Mouse (Mus musculus) adrenal gland, postnatal 36 days (tissue): ENCODE data around the gene Nek8. TPM values are rescaled to one million over a fixed set of nuclear protein-coding genes. Genes with fewer than 3 reads are reported as not detected.
"Not testable (repeated sequence)": the region's sequence is repeated elsewhere in the genome, so short reads cannot be mapped to it uniquely, and the experiment has no call there.

Experiments used
- DNase-seq, 2 experiments: peaks; one replicate each; pipeline ENCODE4 v3.0.0; 2021; ENCODE audit warnings: mixed read lengths in 1 of 2
- microRNA-seq: library from miRNA; unstranded; fragments of <30 nt; microRNA quantifications from one replicate; pipeline ENCODE4 v1.2.0, GENCODE M21; 2021
- total RNA-seq, 2 experiments: library from RNA; stranded (reverse); gene quantifications; 2 replicates each; pipeline ENCODE4 v1.2.3; 2021

Nek8 gene
- total RNA-seq, 2 experiments from 2014 or later: 10.5 to 11.3 TPM

DNA sequence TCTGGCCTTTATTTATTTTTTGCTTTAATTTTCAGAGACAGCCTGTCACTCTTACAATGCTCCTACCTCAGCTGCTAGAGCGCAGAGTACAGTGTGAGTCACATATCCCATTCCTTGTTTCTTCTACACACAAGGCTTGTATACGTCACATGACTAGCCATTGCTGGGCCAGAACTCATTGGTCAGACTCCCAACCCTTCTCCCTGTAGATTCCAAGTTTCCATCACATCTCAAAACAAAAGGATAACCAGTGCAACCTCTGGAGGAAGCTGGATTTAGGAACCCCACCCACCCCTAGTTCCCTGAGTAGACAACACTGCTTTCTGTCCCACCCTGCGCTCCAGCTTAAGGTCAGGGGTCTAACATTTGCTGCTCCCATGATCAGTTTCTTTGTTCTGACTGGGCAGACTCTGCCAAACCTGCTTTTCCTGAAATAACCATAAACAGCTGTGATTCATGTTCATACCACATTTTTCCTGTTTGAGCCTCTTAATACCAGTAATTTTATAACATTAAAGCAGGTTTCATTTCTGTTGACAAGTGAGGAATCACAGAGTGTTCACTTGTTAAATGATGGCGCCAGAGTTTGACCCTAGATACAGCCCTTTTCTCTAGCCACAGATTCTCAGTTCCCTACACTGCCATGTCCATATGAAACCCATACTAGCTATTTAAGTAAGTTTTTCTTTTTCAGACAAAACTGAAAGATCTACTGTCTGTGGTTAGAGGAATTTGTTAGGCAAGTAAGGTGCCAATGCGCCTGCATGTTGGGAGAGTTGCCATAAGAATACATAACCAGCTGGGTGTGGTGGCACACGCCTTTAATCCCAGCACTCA is 29.6 kb downstream of the Nek8 start:
- no peak for DNase-seq

DNA sequence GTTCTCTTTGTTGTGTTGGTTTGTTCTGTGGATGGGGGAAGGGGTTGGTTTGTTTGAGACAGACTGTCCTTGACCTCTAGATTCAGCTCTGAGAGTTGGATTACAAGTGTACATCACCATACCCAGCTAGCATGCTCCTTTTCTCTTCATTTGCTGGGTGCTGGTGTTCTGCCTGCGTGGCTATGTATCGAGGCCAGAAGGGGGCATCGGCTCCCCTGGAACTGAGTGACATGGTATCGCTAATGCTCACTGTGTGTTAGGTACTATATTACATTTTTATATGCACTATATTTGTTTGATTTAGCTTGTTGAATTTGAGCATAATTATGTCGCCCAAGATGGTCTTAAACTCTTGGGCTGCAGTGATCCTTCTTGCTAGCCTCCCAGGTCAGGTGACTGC is 30.3 kb downstream of the Nek8 start:
- DNase-seq: no peak

DNA sequence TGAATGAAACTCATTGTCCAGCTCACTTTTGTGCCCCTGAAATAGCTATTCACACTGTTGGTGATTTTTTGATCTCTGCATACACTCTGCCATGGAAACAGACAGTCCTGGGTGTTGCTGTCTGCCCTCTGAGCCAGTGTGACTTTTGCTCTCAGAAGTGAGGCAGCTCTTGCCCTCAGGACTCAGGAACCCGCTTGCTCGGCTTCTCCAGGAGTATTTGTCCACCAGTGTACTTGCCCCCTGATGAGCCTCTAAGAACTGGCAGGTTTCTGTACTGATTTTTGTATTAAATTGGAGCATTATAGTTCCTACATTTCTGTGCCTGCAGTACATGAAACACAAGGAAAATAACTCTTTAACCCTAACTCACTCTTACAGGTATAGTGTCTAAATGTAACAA is 33.0 kb downstream of the Nek8 start:
- DNase-seq: no peak

DNA sequence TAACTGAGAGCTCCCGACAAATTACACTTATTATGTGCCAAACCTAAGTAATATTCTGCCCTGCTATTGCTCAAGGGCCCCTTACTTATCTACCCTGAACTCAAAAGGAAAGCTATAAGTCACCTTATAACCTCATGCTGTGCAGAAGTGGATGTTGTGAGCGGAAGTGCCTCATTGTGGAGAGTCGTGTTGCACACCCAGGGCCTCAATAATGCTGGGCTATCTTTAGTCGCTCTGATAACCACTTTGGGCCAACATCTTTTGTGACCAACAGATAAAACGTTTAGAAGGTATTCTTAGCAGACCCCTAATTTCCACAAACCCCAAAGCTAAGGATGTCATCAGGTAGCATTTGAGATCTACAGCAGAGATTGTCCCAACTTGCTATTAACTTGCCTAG is 35.8 kb downstream of the Nek8 start:
- no peak for DNase-seq

DNA sequence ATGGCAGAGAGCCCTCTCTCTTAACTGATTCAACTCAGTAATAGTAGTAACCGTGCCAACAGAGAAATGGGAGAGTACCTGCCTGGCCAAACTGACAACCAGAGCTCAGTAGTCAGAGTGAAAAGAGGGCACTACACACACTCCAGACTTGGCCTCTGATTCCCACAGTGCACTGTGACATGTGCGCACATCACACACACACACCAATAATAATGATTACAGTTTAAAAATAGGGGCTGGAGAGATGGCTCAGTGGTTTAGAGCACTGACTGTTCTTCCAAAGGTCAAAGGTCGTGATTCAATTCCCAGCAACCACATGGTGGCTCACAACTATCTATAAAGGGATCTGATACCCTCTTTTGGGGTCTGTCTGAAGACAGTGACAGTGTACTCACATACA is 38.5 kb downstream of the Nek8 start:
- no peak for DNase-seq

DNA sequence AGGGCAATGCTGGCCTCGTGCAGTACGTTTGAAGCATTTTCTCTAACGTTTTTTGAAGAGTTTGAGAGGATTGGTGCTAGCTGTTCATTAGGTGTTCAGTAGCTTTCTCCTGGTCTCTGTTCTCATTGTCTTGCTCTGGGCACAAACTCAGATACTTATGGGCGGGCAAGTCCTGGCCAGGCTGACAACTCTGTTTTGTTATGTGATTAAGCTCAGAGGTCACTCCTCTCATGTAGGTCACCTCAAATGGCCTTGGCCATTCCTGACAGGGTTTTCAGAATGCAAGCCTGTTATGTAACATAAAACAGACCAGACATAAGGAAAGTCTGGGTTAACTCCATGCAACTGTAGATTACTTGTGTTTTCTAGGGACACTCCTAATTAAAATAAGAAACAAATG is 38.9 kb downstream of the Nek8 start:
- DNase-seq: peak; percentile 42 to 51

DNA sequence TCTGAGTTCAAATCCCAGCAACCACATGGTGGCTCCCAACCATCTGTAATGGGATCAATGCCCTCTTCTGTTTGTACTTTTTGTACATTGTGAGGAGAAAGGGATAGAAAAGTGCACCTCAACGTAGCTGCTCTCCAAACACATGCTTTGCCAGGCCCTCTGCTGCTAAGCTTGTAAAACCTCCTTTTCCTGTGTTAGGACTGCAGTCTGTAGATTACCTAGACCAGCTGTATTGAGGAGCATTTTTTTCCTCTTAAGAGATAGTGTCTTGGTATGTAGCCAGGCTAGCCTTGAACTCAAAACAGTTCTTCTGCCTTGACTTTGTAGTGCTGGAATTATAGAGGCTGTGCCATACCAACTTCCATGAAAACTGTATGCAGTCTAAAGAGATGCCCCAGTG is 40.3 kb downstream of the Nek8 start:
- DNase-seq: no peak

DNA sequence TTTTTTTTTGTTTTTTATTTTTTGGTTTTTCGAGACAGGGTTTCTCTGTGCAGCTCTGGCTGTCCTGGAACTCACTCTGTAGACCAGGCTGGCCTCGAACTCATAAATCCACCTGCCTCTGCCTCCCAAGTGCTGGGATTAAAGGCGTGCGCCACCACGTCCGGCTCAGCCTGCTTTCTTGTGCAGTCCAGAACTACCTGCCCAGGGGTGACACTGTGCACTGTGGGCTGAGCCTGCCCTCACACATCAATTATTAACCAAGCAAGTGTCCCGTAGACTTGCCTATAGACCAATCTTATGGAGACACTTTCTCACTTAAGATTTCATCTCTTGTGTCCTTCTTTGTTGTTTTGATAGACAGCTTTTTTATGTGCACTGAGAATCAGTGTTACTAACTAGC is 41.2 kb downstream of the Nek8 start:
- not testable (repeated sequence) for DNase-seq

DNA sequence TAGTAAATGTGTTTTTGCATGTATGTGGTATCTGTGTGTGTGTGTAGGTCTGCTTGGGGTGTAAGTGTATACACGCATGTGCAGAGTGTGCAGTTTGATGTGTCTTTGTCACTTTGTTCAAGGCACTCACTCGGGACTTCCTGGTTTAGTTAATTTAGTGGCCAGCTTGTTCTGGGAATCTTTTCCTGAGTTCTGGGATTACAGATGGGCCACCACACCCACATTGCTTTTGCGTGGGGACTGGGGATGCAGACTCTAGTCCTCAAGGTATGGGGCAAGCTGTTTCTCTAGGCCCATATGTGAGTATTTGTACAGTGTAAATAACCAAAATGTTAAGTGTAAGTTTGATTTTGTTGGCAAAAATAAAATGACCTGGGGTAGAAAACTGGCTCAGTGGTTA is 42.1 kb downstream of the Nek8 start:
- DNase-seq: no peak

DNA sequence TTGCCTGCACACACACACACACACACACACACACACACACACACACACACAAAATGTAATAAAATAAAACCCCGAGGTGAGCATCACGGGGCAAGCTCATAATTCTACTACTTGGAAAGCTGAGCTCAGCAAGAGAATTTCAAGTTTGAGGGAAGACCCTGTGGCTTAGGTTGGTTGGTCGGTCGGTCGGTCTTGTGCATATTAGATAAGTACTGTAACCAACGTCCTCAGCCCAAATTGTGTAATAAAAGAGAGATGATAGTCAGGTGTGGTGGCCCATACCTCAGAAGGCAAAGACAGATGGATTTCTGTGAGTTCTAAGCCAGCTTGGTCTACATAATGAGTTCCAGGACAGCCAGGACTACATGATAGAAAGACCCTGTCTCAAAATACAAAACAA is 42.6 kb downstream of the Nek8 start:
- no peak for DNase-seq

DNA sequence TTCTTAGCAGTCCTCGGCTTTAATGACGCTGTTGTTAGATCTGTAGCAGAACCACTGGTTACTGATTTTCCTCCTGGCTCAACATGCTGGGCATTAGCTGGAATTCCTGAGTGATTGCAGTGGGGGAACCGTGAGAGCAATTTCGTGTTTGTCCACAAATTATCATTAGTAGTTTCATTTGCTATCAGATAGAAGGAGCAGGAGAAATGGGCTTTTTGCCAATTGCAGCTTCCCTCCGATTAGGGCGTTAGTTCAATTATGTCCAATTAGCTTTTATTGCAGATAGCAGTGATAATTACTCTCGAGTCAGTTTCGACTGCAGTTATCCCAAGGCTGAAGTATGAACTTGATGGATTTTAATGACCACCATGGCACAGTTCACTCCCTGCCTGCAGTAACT is 47.0 kb downstream of the Nek8 start:
- no peak for DNase-seq

DNA sequence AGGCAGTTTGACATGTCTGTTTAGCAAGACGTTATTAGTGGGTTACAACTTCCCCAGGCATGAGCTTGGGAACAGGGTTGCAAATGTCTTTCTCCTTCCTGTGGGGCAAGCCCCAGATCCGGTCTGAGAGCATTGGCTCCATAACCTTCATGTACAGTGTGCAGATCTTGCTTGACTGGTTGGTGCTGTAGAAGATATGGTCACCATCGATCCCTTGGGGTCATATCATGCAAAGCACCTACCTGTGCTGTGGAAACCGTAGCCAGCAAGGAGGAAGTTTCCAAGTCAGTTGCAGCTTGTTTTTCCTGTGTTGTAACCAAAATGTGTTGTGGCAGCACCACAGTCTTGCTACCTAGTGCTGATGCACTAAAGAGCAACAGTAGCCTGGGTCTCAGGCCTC is 49.7 kb downstream of the Nek8 start:
- DNase-seq: no peak

DNA sequence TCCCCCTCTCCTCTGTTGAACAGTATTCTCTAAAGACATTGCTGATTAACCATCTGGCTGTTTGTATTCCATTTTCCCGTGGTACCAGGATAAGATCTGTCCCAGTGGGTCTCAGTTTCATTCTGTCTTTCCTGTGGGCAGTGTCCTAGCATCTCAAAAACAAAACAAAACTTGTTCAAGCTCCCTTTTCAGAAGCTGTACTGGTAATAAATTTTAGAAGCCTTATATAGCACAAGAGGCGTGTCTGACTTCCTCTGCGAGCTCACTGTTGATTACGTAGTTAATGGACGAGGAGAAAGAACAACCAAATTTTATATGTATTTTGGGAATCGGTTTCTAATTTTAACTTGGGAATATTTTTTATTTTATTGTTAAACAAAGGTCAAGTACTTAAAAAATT is 50.8 kb downstream of the Nek8 start:
- no peak for DNase-seq

DNA sequence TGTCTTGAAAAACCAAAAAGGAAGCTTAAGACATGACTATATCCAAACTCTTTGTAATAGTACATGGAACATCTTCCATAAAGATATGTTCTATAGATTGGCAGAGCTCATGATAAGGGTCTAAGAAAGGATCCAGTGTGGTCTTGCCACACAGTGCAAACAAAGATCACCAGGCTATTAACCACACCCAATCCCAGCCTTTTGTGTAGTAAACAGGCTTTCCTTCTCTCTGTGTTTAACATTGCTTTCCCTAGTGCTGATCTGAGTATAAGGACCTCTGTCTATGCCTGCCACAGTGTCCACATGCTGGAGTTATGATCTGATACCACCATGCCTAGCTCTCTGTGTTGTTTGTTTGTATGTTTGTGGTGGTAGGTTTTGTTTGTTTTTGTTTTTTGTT is 52.7 kb downstream of the Nek8 start:
- no peak for DNase-seq

DNA sequence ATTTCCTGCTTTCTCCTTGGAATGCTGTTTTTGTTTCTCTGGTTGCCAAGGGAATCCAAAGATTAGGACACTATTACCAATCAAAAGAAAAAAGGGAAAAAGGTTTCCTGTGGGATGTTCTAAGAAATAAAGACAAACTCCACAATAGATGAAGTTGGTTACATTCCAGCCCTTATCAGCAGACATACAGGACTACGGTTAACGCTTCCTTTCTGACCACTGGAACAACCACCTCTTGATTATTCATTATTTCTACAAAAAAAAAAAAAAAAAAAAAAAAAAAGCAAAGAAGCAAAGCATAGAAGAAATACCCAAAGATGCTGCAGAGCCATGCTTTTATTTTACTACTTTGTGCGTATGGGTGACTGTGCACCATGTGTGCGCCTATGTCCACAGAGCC is 53.7 kb downstream of the Nek8 start:
- DNase-seq: no peak

DNA sequence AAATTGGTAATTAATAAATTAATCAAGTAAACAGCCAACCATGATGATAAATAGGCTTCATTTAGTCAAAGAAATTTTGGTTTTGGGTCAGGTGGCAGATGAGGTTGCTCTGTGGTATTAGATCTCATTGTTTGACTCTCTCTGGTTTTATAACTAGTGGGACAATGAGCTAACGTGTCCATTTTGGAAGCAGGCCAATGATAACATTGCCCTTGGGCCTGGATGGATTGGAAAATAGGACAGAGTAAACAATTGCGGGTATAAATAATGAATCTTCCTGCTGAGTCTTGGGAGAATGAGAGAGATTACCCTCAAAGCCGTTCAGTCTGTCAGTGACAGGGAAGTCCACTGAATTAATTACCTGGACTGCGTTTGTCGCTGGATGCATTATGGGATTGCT is 55.3 kb downstream of the Nek8 start:
- DNase-seq: peak; percentile 58 to 63

DNA sequence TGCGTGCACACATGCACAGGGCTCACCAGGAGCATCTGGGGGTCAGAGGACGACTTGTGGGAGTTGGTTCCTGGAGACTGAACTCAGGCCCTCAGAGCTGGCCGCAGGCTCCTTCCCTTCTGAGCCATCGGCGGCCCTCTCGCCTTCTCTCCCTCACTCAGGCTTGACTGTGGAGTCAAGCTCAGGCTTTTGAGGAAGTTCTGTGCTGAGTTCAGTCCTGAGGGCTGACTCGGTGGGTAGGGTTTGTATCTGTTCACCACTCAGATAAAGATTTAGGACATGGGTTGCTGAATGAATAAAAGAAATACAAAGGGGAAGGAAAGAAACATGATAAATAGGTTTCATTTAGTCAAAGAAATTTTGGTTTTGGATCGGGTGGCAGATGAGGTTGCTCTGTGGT is 56.6 kb downstream of the Nek8 start:
- DNase-seq: no peak

DNA sequence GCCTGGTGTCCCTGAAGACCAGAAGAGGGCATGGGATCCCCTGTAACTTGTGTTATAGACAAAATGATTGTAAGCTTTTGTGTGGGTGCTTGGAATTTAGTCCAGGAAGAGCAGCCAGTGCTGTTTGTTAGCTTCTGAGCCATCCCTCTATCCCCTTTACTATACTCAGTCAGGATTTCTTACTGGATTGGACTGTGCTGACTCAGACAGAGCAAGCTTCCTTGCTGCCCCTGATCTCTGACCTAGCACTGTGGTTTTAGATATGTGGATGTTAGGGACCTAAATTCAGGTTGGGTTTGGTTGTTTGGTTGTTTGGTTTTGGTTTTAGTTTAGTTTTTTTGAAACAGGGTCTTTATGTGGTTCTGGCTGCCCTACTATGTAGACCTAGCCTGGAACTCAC is 58.0 kb downstream of the Nek8 start:
- peak in 1 of 2 experiments; percentile 19 for DNase-seq

DNA sequence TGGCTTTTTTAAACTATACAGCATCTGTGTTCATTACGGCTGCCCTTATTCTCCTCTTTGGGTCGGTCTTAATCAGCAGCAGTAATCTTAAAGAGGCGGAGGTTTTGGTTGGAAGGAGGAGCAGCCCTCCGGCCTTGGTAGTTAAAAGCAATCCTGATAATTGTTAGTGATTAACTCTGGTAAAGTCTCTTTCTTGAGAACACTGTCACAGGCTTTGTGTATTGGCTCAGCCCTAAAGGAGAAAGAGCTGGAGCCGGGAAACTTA is 60.4 kb downstream of the Nek8 start:
- no peak for DNase-seq

Small RNA genes within 50 kb of the gene (microRNA-seq; reads per million reads assigned to microRNA genes)
- gene Mir7653: 0.75 reads per million

Other genes with a start within 250 kb of the Nek8 start
- 1 to 10 TPM; 1.7 to 1.9 TPM for gene Sez6, start 245.9 kb downstream of the Nek8 start, total RNA-seq
- gene Phf12, start 193.9 kb downstream of the Nek8 start, total RNA-seq: 10 to 100 TPM; 46.6 to 50.8 TPM
- gene Dhrs13, start 144.4 kb downstream of the Nek8 start, total RNA-seq: 10 to 100 TPM; 12.1 to 15.2 TPM
- gene Flot2, start 138.7 kb downstream of the Nek8 start, total RNA-seq: 10 to 100 TPM; 71.4 to 98.4 TPM
- 10 to 100 TPM; 30.0 to 33.6 TPM for gene Eral1, start 96.3 kb downstream of the Nek8 start, total RNA-seq
- gene Fam222b, start 82.0 kb downstream of the Nek8 start, total RNA-seq: 10 to 100 TPM; 16.9 to 20.3 TPM
- 10 to 100 TPM; 24.8 to 38.0 TPM for gene Traf4, start 11.1 kb downstream of the Nek8 start, total RNA-seq
- 10 to 100 TPM; 41.5 to 88.1 TPM for gene Tlcd1, start within 50 bp of the Nek8 start, total RNA-seq
- gene Rpl23a, start 6.9 kb upstream of the Nek8 start, total RNA-seq: 1,000 to 10,000 TPM; 1,640 to 1,911 TPM
- 10 to 100 TPM; 85.9 to 89.9 TPM for gene Rab34, start 11.8 kb upstream of the Nek8 start, total RNA-seq
- gene Proca1, start 16.7 kb upstream of the Nek8 start, total RNA-seq: 10 to 100 TPM; 14.1 to 15.2 TPM
- gene Sdf2, start 69.1 kb upstream of the Nek8 start, total RNA-seq: 100 to 1,000 TPM; 107 to 112 TPM
- gene Supt6, start 69.3 kb upstream of the Nek8 start, total RNA-seq: 10 to 100 TPM; 57.2 to 76.6 TPM
- gene 2610507B11Rik, start 85.1 kb upstream of the Nek8 start, total RNA-seq: 100 to 1,000 TPM; 150 to 176 TPM
- 1 to 10 TPM in 1 of 2 experiments, under 1 TPM in 1; 0.99 to 1.3 TPM for gene BC030499, start 114.2 kb upstream of the Nek8 start, total RNA-seq
- gene Spag5, start 124.9 kb upstream of the Nek8 start, total RNA-seq: 1 to 10 TPM; 4.1 to 4.3 TPM
- 10 to 100 TPM; 11.7 to 21.6 TPM for gene Aldoc, start 146.3 kb upstream of the Nek8 start, total RNA-seq
- 10 to 100 TPM; 54.0 to 57.7 TPM for gene Pigs, start 151.7 kb upstream of the Nek8 start, total RNA-seq
- 10 to 100 TPM; 32.8 to 37.3 TPM for gene Unc119, start 166.8 kb upstream of the Nek8 start, total RNA-seq
- under 1 TPM in 1 of 2 experiments, not detected in 1; 0.30 TPM for gene Foxn1, start 209.9 kb upstream of the Nek8 start, total RNA-seq
- gene Slc13a2, start 245.5 kb upstream of the Nek8 start, total RNA-seq: not detected